Mouse (Mus musculus): ENCODE results near the gene Tmem108.

Gene Tmem108

GRCm38 (mm10) chr9:103721081-103721480 is 40.6 kb downstream of the Tmem108 start:
- DNase-seq (ENCODE audit: low read depth, low spot score): no peak

DNA sequence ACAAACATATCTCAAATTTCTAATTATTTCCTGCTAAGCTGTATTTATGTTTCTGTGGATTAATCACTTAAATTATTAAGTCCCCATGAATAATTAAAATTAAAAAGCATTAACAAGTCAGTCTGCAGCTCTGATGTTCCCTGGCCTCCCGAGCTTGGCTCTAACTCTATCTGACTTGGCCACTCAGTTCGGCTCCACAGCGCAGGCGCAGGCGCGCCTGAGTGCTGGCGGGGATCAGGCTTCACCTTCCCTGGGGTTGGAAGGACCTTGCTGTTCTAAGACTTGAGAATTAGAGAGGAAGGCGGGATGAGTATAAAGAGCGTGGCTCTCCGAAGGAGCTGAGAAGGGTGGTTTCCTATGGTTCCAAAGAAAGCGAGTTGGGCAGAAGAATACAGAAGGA is 41.6 kb downstream of the Tmem108 start:
- DNase-seq (ENCODE audit: low read depth, low spot score): no peak

DNA sequence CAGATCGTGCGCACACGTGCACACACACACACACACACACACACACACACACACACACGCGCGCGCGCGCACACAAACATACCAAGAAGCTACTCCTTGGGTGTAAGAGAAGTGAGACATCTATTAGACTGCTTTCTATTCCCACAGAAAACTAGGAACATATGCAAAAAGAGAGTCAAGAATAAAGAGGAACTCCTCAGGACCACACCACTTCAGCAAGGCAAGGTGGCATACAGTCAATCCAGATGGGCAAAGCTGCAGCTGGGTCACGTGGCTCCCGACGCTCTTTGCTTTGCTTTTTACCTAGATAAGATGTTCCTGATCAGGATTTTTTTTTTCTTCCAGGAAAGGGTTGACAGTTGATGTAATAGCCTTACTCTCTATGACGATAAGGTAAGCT is 45.6 kb downstream of the Tmem108 start:
- no peak for DNase-seq (ENCODE audit: low read depth, low spot score)

- no peak for DNase-seq (ENCODE audit: low read depth, low spot score)
These were observed 46.3 kb downstream of the Tmem108 start for GRCm38 (mm10) chr9:103715352-103715751.

DNA sequence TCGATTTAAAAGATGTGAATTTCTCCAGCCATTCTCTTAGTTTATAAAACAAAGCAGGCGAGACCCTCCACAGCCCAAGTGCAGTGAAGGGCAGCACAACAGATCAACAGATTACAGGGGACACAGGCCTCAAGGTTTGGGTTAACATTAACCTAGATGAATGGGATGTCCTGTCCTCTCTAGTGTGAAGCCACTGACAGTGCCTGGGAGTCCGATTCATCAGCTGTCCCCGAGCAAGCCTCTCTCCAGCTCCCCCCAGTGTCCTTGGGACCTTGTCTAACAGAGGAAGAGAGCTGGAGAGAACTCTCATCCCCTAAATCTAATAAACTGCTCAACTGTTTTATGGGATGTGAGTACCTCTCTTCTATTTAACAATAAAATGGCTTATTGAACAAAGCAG is 48.4 kb downstream of the Tmem108 start:
- no peak for DNase-seq (ENCODE audit: low read depth, low spot score)

DNA sequence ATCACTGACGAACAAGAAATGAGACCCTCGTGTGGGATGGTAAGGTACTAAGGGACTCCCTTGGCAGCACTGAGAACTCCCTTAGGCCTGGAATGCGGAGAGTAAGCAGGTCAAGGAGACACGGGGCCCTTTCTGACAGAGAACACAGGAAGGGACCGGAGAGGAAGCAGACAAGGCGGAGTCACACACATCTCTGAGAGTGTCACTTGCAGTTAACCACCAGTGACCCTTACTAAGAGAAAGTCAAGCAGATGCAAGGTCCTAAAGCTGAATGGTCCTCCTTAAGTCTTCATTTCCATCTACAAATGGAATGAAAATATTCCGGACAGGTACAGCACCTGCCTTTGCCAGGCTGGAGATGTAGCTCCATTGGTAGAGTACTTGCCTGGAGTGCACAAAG is 48.9 kb downstream of the Tmem108 start:
- DNase-seq (ENCODE audit: low read depth, low spot score): no peak

DNA sequence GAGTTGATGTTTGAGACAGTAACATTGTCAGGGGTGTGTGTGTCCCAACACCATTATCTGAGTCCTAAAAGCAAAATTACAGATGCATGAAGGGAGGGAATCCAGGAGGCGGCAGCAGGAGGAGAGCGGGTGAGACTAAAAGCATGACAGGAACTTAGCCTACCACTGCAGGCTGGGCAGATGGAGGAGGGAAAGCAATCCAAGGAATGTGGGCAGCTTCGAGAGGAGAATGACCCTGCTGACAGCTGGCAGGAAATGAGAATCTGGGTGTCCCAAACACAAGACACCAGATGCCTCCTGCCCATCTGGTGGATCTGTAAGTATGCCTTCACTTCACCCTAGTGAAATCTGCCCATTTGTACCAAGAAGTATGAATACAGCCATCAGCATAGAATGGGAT is 51.9 kb downstream of the Tmem108 start:
- peak; percentile 41 for DNase-seq (ENCODE audit: low read depth, low spot score)

DNA sequence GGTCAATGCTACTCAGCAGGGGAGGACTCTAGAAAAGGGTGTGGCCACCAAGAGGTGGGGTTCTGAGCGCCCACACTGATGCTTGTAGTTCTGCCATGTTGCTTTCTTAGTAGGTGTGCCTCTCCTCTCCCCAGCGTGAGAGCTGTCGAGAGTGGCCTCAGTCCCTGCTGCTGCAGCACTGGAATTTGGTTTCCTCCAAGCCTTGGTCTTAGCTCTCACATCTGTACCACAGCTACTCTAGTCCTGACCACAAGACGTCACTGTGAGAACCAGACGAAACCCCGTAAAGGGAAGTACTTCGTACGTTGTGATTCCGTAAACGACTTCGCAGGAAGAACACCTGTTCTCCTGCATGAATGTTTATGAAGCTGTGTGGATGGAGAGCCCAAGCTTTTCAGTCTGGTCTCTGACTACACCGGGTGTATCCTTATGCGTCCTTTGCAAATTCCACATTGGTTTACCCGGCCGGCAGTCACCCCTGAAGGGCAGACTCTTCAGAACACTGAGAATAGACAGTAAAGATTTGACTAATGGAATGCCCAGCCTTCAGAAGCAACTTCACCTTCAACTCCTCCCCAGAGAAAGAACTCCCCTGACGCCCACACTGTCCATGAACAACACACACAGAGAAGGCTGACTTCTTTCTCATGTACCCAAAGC is 53.0 kb downstream of the Tmem108 start:
- no peak for DNase-seq (ENCODE audit: low read depth, low spot score)

GRCm38 (mm10) chr9:103707857-103708256 is 53.8 kb downstream of the Tmem108 start:
- no peak for DNase-seq (ENCODE audit: low read depth, low spot score)

GRCm38 (mm10) chr9:103707000-103707790 is 54.4 kb downstream of the Tmem108 start:
- no peak for DNase-seq (ENCODE audit: low read depth, low spot score)

GRCm38 (mm10) chr9:103705717-103706116 is 55.9 kb downstream of the Tmem108 start:
- DNase-seq (ENCODE audit: low read depth, low spot score): no peak

DNA sequence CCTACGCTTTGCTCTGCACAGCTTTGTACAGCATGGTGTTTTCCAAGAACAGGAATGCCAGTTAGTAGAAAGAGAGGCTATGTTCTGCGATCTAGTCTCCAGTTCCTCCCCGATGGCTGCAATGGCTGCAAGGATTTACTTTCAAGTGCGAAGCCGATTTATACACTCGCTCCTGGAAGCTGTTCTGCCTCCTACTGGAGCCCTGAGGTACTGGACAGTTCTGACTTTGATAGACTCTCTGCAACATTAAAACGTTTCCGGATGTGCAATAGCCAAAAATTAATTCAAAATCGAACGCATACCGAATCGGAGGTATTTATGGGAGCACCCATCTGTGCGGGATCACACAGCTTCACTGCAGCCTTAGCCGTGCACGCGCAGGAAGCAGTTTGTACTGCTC is 58.6 kb downstream of the Tmem108 start:
- DNase-seq (ENCODE audit: low read depth, low spot score): no peak

- no peak for DNase-seq (ENCODE audit: low read depth, low spot score)
These were observed 59.2 kb downstream of the Tmem108 start for GRCm38 (mm10) chr9:103702452-103702851.

DNA sequence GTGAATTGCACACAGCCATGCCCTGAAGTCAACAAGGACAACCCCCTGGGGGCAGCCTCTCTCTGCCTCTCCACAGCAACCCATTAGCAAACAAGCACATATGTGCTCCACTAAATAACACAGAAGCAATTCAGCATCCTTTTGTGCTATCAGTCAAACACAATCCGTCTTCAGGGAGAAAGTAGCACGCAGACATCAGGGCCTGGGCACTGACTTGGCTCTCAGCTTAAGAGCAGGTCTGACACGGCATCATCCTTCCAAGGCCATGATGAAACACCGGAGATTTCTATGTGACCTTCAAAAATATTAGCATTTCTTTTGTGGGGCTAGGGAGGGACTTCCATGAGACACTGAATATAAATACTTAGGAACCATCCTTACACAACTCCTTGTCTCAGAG is 60.2 kb downstream of the Tmem108 start:
- no peak for DNase-seq (ENCODE audit: low read depth, low spot score)

GRCm38 (mm10) chr9:103700240-103700639 is 61.4 kb downstream of the Tmem108 start:
- DNase-seq (ENCODE audit: low read depth, low spot score): no peak

DNA sequence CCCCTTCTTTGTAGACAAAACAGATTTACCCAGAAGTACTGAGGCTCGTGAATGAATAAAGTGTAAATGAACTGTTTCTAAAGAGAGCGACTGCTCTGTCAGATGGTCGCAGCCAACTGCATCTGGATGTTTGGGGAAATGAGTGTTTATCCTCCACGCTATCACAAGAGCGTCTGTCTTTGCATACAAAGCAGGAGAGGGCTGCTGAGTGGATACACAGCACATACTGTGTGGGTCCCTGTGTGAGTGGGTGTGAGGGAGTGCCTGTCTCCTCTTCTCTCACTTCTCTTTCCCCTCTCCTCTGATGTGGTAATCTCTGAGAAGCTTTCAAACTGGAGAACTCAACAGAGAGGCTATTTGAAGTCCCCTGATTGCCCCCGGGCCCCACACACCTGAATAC is 64.7 kb downstream of the Tmem108 start:
- DNase-seq (ENCODE audit: low read depth, low spot score): no peak

- DNase-seq (ENCODE audit: low read depth, low spot score): no peak
These were observed 67.8 kb downstream of the Tmem108 start for GRCm38 (mm10) chr9:103693826-103694225.

DNA sequence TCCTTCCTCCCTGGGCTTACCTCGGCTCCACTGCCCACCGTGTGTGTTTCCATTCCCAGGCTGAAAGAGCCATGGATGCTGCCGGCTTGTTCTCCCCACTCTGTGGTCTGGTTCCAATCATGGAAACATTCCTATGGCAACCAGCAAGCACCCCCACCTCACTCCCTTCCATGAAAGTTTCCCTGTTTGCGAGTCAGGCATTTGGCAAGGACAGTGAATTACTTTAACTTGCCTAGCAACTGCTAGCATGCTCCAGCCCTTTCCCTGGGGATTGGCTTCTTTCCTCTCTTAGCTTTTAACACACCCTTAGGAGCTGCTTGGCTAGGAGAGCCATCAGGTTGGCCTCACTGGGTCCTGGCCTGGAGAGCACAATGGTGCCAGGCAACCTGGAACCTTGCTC is 68.9 kb downstream of the Tmem108 start:
- peak; percentile 45 for DNase-seq (ENCODE audit: low read depth, low spot score)

- no peak for DNase-seq (ENCODE audit: low read depth, low spot score)
These were observed 69.8 kb downstream of the Tmem108 start for GRCm38 (mm10) chr9:103691847-103692246.

GRCm38 (mm10) chr9:103690446-103690845 is 71.2 kb downstream of the Tmem108 start:
- peak; percentile 24 for DNase-seq (ENCODE audit: low read depth, low spot score)

DNA sequence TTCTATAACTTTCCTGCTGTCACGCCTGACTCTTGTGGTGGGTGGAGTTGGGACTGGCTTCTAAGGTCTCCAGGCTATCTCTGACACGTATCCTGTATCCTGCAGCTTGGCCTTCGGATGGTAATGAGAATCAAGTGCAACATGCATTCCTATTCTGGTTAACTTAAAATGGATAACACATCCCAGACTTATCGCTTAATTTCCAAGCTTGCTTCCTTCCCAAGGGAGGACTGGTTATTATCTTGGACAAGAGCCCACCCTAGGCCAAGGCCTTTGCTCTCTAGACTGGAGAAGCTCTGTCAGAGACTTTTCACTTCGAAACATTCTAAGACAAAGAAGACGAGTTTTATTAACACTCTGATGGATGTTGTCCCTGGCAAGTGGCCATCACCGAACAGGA is 71.9 kb downstream of the Tmem108 start:
- no peak for DNase-seq (ENCODE audit: low read depth, low spot score)

GRCm38 (mm10) chr9:103689006-103689405 is 72.6 kb downstream of the Tmem108 start:
- no peak for DNase-seq (ENCODE audit: low read depth, low spot score)

- no peak for DNase-seq (ENCODE audit: low read depth, low spot score)
These were observed 74.5 kb downstream of the Tmem108 start for GRCm38 (mm10) chr9:103687130-103687529.
